Mouse (Mus musculus) c-Kit-positive CD71-positive TER-119-negative erythroid progenitor cells, embryonic 14.5 days (primary cell): ENCODE results near the gene Ppp1r11.
A peak's percentile ranks its signal among the peaks of the same experiment; 100 is the strongest.

ENCODE experiments used
- DNase-seq: peaks from one replicate; pipeline ENCODE4 v3.0.0-alpha.2; 2013; ENCODE audit warnings: low read depth

Gene Ppp1r11

DNA sequence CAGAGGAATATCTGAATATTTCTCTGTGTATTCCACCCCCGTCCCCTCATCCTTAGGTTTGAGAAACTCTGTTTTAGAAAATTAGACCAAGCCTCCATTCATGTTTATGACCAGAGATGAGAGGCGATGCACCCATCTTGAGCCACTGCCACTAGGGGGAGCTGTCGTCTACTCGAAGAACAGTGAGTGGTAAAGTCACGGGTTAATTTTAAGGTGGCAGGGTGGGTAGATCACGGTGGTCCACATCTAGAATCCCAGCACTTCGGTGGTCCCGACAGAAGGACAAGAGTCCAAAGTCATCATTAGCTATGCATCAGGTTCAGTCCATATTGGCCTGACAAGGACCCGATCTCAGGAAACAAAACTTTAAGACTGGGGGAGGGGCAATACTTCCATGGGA is 36.5 kb downstream of the Ppp1r11 start:
- peak; percentile 37 for DNase-seq

DNA sequence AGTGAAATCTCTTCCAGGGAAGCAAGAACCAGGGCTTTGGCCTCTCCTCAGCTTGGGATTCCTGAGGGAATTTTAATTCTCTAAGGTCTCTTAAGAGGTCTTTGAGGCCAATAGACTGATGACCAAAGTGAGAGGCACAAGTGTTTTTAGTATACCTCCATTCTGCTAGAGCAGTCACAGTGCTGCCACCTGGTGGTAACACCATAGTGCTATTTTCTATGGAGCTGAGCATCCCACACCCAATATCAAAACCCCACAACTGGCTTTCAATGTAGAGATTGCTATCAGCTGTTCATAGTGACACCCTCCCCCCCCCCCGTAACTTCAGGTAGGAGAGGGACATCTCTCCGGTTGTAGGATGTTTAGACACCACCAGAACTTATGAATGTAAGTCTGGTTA is 37.4 kb downstream of the Ppp1r11 start:
- peak; percentile 61 for DNase-seq

DNA sequence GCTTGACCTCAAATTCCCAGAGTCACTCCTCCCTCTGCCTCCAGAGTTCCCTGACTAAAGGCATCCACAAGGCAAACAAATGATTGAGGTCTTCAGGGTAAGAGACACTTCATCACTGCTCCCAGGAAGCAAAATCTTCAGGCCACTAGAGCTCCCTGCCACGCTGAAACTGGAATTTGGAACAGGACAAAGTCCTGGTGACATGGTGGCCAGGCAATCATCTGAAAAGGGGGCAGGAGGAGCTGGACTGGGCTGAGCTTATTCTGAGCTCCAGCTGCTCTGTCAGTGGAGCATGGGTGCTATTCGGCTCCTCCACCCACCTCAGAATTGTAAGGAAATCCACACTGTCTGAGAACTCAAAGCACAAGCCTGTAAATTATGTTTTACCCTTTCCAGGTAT is 39.5 kb downstream of the Ppp1r11 start:
- no peak for DNase-seq

DNA sequence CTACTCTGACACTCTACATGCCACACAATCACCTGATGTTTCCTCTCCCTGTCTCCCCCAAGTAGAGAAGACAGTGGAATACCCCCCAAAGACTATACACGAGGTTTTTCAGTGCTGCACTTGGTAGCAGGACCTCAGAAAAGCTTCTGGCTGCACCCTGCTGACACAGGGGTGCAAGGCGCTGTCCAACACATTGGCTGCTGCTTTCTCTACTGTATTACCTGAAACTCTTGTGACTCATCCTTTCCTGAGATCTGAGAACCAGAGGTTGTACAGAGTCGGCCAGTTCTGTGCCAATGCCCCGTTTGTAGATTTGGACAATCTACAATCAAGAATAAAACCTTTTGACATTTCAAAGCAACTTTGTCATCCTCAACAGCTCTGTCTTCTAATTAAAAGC is 41.7 kb downstream of the Ppp1r11 start:
- DNase-seq, result no peak

DNA sequence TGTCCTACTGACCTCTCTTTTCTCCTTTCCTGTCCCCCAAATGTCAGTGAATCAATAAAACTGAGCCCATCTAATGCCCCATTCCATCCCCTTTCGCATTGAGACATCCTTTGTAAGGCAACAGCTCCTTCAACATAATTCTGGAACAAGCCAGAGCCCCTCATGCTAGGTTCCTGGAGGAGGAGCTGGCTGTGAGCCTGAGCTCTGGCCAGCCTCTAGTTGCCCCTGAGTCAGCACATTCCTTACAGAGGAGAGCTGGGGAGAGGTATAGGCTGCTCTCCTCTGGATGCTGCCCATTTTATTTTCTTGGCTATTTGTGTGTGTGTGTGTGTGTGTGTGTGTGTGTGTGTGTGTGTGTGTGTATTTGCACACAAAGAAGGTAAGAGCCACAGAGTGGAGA is 43.3 kb downstream of the Ppp1r11 start:
- no peak for DNase-seq

DNA sequence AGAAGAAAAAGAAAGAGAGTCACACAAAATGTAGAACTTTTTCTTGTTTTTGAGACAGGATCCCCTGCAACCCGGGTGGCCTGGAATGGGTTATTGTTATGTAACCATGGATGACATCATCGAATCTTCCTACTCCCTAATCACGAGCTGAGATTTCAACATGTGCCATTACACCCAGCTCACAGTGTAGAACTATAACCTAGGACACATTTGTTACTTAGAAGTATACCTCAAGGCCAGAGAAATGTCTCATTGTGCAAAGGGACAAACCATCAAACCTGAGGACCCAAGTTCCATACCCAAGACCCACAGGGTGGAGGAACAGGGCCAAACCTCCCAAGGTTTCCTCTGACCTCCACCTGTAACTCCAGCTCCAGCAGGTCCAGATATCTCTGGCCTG is 47.9 kb downstream of the Ppp1r11 start:
- DNase-seq, result no peak

DNA sequence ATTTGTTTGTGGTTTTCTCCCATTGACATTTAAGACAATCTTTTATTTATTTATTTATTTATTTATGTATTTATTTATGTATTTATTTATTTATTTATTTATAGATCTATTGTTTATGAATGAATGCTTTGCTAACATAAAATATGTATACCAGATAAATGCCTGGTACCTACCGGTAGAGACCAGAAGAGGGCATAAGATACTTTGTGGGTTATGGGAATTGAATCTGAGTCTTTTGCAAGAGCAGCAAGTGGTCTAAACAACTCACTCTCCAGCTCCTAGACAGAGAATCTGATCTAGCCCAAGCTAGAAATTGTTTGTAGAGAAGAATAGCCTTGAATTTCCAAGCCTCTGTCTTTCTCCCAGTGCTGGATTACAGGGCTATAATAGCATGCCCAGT is 50.9 kb downstream of the Ppp1r11 start:
- no peak for DNase-seq

DNA sequence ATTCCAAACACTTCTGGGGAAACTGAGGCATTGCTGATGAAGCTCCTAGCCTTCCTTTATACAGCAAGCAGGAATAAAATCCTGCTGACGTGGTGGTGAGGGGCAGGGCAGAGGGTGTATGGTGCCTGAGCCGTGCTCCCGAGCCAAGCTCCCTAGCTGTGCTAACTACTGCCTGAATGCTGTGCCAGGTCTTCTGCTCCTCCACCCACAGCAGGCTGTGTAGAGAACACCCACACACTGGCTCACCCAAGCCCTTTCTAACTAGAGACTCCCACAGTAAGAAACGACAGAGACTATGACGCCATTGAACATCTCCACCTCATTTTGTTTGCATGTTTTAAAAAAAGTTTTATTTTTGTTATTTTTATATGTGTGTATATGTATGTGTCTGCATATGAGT is 51.5 kb downstream of the Ppp1r11 start:
- DNase-seq, result no peak

DNA sequence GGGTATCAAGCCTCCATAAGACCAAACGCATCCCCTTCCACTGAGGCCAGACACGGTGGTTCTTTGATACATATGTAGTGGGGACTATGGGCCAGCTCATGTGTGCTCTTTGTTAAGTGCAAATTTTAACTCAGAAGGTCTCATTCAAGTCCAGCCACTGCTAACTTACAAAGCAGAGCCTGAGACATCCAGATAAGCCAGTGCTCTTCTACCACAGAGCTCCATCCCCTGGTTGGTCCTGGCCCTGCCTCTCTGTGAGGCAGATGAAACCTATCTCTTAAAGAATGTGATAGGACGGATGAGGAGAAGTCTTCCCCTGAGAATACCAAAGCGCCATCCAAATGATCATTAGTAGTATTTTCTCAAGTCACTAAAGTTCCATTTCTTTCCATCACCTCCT is 52.2 kb downstream of the Ppp1r11 start:
- no peak for DNase-seq
